Mouse (Mus musculus) stomach, postnatal 0 days (tissue): ENCODE data around the gene Paox. TPM values are rescaled to one million over a fixed set of nuclear protein-coding genes. Genes with fewer than 3 reads are reported as not detected.

ENCODE experiments used
- ATAC-seq: fragments of 200-750 bp; cut with Nextera tagmentation; 2 replicates; pipeline ENCODE4 v1.8.0; 2017; ENCODE audit not compliant: low FRiP score, low TSS enrichment
- DNase-seq: peaks from one replicate; pipeline ENCODE4 v3.0.0-alpha.2; 2016; ENCODE audit warnings: low spot score
- H3K27ac ChIP-seq: fragments of 300-500 bp; sonication (generic); replicated peaks from 2 replicates; pipeline ENCODE4 v1.5.1; 2014; ENCODE audit warnings: mild to moderate bottlenecking, control low read depth
- H3K27me3 ChIP-seq: fragments of 300-500 bp; sonication (generic); 2 replicates; pipeline ENCODE4 v1.6.1; 2014; ENCODE audit warnings: low read length; ENCODE audit not compliant: control insufficient read depth, insufficient read depth
- H3K36me3 ChIP-seq: fragments of 300-500 bp; sonication (generic); 2 replicates; pipeline ENCODE4 v1.6.1; 2014; ENCODE audit warnings: low read length, mixed read lengths; ENCODE audit not compliant: control insufficient read depth, insufficient read depth
- H3K4me1 ChIP-seq: fragments of 300-500 bp; sonication (generic); replicated peaks from 2 replicates; pipeline ENCODE4 v1.6.1; 2014; ENCODE audit warnings: antibody characterized with exemption; ENCODE audit not compliant: control insufficient read depth, insufficient read depth
- H3K4me2 ChIP-seq: fragments of 300-500 bp; sonication (generic); replicated peaks from 2 replicates; pipeline ENCODE4 v1.6.1; 2014; ENCODE audit warnings: low read depth, mild to moderate bottlenecking, control low read depth, moderate library complexity
- H3K4me3 ChIP-seq: fragments of 300-500 bp; sonication (generic); 2 replicates; pipeline ENCODE4 v1.5.1; 2014; ENCODE audit warnings: low read depth, low read length, control low read depth
- H3K9ac ChIP-seq: fragments of 300-500 bp; sonication (generic); 2 replicates; pipeline ENCODE4 v1.6.1; 2014; ENCODE audit warnings: mild to moderate bottlenecking, low read length, control low read depth, mixed read lengths
- H3K9me3 ChIP-seq: fragments of 300-500 bp; sonication (generic); 2 replicates; pipeline ENCODE4 v1.6.1; 2016; ENCODE audit warnings: low read length; ENCODE audit not compliant: control insufficient read depth
- CTCF ChIP-seq: IDR thresholded peaks from 2 replicates; pipeline ENCODE4 v1.5.1; 2016; ENCODE audit warnings: antibody characterized with exemption, low read depth, mild to moderate bottlenecking, moderate library complexity
- EP300 ChIP-seq: optimal IDR thresholded peaks from 2 replicates; pipeline ENCODE3; 2016; ENCODE audit warnings: antibody characterized with exemption
- WGBS: fragments of 180-500 bp; shearing (Covaris S2); extraction: QIAGEN DNeasy Blood & Tissue Kit; methylation state at CpG from one replicate; pipeline ENCODE4 v1.1.7; 2014; 5-methylcytosine and 5-hydroxymethylcytosine counted together
- polyA plus RNA-seq: library from polyadenylated mRNA; unstranded; fragments of >200 nt; fragmentation: Nextera tagmentation; extraction: Ambion mirVana; gene quantifications from 2 replicates; pipeline ENCODE4 v1.2.1, GENCODE M21; 2015

Gene Paox
- polyA plus RNA-seq, 1 experiment from 2014 or later: 27.7 TPM

- Histone ChIP-seq H3K9me3 (no peaks in the 10 kb centered on the region), H3K4me1 (no peaks in the 10 kb centered on the region), H3K4me3 (peak overlapping the region; percentile 23; the same call in 1 of the 2 replicates), H3K36me3 (no peaks in the 10 kb centered on the region), H3K27me3 (no peaks in the 10 kb centered on the region; the same call in 1 of the 2 replicates), H3K4me2 (peak overlapping the region; percentile 46), H3K27ac (no peak overlapping the region), H3K9ac (no peak overlapping the region)
- no peak for DNase-seq
- TF ChIP-seq CTCF: no peak
- TF ChIP-seq EP300: no peak
- 32% methylated on average over 4 of the region's 4 CpGs for WGBS
- no peak for ATAC-seq
Observed at GRCm38 (mm10) chr7:140153829-140154217, 38.2 kb downstream of the Paox start.

DNA sequence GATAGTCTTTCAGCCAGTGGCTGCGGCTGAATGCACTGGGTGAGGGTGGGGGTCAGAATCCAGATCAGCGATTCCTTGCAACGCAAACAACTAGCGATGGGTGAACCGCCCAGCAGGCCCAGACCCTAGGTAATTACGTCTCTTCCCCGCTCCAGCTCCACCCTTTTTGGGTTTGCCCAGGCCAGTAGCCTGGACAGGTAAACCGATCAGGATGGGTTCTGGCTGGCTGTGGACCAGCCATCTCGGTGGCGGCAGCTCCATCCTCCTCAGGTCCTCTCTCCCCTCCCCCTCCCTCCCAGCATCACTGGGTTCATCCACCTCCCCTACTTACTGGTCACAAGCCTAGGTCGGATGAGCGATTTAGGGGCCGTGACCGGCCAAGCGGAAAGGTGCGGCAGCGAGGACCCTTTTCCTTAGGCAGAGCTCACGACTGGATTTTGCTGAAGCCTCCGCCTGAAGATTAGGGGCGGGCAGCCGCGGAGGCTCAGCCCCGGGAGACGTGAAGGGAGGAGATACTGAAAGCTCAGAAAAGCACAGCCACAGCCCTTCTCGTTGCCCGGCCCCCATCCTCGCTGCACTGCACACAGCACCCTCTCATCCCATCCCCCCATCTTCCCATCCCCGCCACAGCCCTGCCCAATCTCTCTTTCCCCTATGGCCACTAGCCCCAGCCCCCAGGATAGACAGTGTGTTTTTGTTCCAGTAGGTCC is 38.8 kb downstream of the Paox start, which contains the start of gene Sprn:
Sprn (minus strand) TSS at position 660 of the 710 bp plus-strand sequence.
- Histone ChIP-seq H3K4me1 (no peaks in the 10 kb centered on the region), H3K27ac (no peak within 1 kb of the TSS), H3K9ac (0 out of 2 replicates have a peak within 1 kb of the TSS, but pooled peaks have one; percentile 3), H3K9me3 (no peaks in the 10 kb centered on the region), H3K4me3 (peak within 1 kb of the TSS; percentile 23), H3K27me3 (no peaks in the 10 kb centered on the region; the same call in 1 of the 2 replicates), H3K36me3 (no peaks in the 10 kb centered on the region), H3K4me2 (peak within 1 kb of the TSS; percentile 46)
- DNase-seq (no peak), ATAC-seq (peak; percentile 13; the same call in 1 of the 2 replicates)
- no peak for TF ChIP-seq EP300
- TF ChIP-seq CTCF: no peak
- 6% methylated on average over 28 of the region's 28 CpGs for WGBS

GRCm38 (mm10) chr7:140160363-140160762 is 44.8 kb downstream of the Paox start:
- TF ChIP-seq CTCF (no peak), EP300 (no peak)
- Histone ChIP-seq H3K27me3 (no peaks in the 10 kb centered on the region), H3K27ac (no peak overlapping the region), H3K4me2 (no peak overlapping the region), H3K9me3 (no peaks in the 10 kb centered on the region), H3K4me1 (no peaks in the 10 kb centered on the region), H3K36me3 (no peaks in the 10 kb centered on the region), H3K9ac (no peak overlapping the region), H3K4me3 (no peak overlapping the region)
- DNase-seq (no peak), ATAC-seq (no peak)
- WGBS: 78% methylated on average over 3 of the region's 3 CpGs

DNA sequence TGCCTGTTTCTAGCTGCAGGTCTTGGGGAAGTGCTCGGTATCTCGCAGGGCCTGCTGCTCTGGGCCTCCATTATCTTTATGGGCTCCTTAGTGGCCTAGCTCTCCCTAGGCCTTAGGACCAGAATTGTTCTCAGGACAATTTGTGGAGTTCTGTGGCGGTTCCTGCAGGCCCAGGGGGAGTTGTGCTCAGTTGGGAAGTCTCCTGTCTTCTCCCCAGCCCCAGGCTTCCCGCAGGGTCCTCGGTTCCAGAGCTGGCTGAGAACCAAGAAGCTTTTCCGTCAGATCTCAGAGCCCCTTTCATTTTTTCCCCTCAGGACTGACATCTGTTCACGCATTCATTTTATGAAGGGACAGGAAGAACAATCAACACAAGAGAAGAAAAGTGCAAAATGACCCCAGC is 49.1 kb downstream of the Paox start, which contains the start of gene Olfr522:
Olfr522 (minus strand) TSS at position 101 of the 400 bp plus-strand sequence.
- ATAC-seq (no peak), DNase-seq (no peak)
- H3K4me3 ChIP-seq: no peak within 1 kb of the TSS
- no peaks in the 10 kb centered on the region for H3K27me3 ChIP-seq
- no peaks in the 10 kb centered on the region for H3K36me3 ChIP-seq
- no peak within 1 kb of the TSS for H3K9ac ChIP-seq
- H3K27ac ChIP-seq: no peak within 1 kb of the TSS
- 0 out of 2 replicates have a peak, but pooled peaks cover 2% of the 10 kb centered on the region for H3K9me3 ChIP-seq
- no peak within 1 kb of the TSS for H3K4me2 ChIP-seq
- TF ChIP-seq EP300 (no peak), CTCF (no peak)
- WGBS: 64% methylated on average over 7 of the region's 7 CpGs
- no peaks in the 10 kb centered on the region for H3K4me1 ChIP-seq

- no peak overlapping the region for H3K4me2 ChIP-seq
- no peak for TF ChIP-seq CTCF
- no peak for TF ChIP-seq EP300
- H3K9me3 ChIP-seq: 0 out of 2 replicates have a peak, but pooled peaks cover 2% of the 10 kb centered on the region
- WGBS: 70% methylated on average over 1 of the region's 1 CpGs
- H3K27me3 ChIP-seq: no peaks in the 10 kb centered on the region
- H3K27ac ChIP-seq: no peak overlapping the region
- no peak overlapping the region for H3K4me3 ChIP-seq
- H3K36me3 ChIP-seq: no peaks in the 10 kb centered on the region
- H3K4me1 ChIP-seq: no peaks in the 10 kb centered on the region
- no peak overlapping the region for H3K9ac ChIP-seq
- DNase-seq (no peak), ATAC-seq (no peak)
Observed at GRCm38 (mm10) chr7:140167950-140168349, 52.4 kb downstream of the Paox start.

DNA sequence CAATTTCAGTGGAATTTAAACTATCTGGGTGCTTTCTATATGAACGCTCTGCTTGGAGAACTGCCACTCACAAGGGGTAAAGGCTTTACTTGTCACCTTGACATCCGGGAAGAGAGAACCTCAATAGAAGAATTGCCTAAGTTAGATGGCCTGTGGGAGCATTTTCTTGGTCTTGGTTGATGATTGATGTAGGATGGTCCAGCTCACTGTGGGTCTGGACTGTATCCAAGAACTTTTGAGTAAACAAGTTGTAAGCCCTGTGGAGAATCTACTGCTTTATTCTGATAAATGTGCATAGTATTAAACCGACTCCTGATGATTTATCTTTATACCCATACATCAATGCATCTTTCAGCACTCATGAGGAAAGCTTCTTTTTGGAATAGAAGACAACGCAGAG is 53.8 kb downstream of the Paox start:
- H3K4me1 ChIP-seq: no peaks in the 10 kb centered on the region
- TF ChIP-seq CTCF: no peak
- no peak for TF ChIP-seq EP300
- ATAC-seq (no peak), DNase-seq (no peak)
- H3K9ac ChIP-seq: no peak overlapping the region
- 0 out of 2 replicates have a peak, but pooled peaks cover 2% of the 10 kb centered on the region for H3K9me3 ChIP-seq
- no peaks in the 10 kb centered on the region for H3K36me3 ChIP-seq
- no peak overlapping the region for H3K4me3 ChIP-seq
- no peak overlapping the region for H3K4me2 ChIP-seq
- WGBS: 55% methylated on average over 4 of the region's 4 CpGs
- H3K27ac ChIP-seq: no peak overlapping the region
- H3K27me3 ChIP-seq: no peaks in the 10 kb centered on the region
